Mouse (Mus musculus) heart, adult 9 months (tissue): Measurements from ENCODE around the gene Tspan4.

ENCODE experiments used
- DNase-seq, 2 experiments: peaks; one replicate each; pipeline ENCODE4 v3.0.0; 2022; ENCODE audit warnings: low spot score in 2 of 2

Gene Tspan4

DNA sequence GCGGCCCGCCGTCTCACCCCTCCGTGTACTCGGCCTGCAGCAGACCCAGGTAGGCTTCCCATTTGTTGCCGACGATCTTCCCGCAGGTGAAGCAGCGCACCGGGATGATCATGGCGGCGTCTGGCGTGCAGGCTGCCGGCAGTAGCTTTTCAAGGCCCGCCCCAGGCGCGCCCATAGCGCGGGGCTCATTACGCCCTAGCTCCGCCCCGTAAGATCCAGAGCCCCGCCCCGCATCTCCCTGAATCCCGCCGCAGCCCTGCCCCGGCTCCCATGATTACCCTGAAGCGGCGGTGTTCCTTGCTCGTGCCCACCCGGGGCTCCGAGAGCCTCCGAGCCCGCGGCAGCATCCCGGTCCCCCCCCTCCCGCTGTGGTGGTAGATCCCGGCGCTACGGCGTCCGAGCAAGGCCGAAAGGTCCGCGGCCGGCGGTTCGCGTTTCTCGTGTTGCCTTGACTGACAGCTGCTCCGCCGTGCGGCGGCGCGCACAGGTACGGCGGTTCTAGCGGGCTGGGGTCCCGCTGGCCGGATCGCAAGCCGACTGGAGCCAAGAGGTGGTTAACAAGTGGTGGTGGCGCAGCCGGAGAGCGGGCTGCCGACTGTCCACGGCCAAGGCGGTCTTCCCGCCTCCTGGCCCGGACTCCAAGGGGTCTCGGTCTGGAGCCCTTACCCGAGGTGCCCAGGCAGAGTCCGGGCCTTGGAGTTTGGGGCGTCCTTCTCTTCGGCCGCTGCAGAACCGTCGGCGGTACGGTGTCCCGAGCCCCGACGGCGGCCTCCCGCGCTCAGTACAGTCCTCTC, at the start of gene Tspan4, which contains the start of gene Polr2l:
TSS of gene Tspan4 (plus strand) at position 230 of the 794 bp plus-strand sequence.
TSS of gene Polr2l (minus strand) at position 122 of the 794 bp plus-strand sequence.
- peak; percentile 85 to 87 for DNase-seq

DNA sequence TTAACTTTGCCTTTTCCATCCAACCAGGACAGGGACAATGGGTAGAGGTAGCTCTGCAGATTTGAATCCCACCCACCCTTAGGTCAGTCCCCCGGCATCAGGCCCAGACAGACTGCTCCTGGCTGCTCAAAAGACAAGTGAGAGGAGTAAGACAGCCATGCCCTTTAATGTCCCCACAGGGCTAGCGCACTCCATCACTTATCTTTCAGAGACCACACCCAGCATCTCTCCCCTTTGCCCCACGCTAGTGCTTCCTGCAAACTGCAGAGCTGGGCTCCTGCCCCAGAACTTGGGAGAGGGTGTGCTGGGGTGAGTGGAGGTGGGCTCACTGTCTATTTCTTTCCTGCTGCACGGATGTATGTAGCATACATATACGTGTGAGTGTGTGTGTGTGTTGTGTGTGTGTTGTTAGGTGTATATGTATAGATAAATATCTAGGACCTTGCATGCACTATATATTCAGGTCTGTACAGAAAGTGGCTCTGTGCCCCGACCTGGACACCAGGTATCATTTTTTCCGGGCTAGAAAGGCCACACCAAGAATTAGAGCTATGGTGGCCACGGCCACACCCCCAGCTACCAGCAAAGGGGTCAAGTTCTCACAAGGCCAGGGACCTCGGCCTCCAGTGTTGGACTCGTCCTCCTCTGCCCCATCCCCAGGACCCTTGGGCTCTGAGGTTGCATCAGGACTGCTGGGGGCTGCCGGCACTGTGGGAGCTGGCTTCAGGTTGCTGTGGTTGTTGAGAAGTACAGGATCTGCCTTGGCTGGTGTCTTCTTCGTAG, 47.9 kb upstream of the Tspan4 start:
- DNase-seq, result no peak

GRCm38 (mm10) chr7:141428701-141429100, 46.3 kb upstream of the Tspan4 start:
- no peak for DNase-seq

GRCm38 (mm10) chr7:141429310-141429709, 45.7 kb upstream of the Tspan4 start, which contains the start of gene Cend1:
Cend1 (minus strand) TSS chr7:141429491.
- DNase-seq, result no peak

GRCm38 (mm10) chr7:141429840-141430584, 45.0 kb upstream of the Tspan4 start:
- no peak for DNase-seq

GRCm38 (mm10) chr7:141430585-141431240, 44.3 kb upstream of the Tspan4 start:
- no peak for DNase-seq

DNA sequence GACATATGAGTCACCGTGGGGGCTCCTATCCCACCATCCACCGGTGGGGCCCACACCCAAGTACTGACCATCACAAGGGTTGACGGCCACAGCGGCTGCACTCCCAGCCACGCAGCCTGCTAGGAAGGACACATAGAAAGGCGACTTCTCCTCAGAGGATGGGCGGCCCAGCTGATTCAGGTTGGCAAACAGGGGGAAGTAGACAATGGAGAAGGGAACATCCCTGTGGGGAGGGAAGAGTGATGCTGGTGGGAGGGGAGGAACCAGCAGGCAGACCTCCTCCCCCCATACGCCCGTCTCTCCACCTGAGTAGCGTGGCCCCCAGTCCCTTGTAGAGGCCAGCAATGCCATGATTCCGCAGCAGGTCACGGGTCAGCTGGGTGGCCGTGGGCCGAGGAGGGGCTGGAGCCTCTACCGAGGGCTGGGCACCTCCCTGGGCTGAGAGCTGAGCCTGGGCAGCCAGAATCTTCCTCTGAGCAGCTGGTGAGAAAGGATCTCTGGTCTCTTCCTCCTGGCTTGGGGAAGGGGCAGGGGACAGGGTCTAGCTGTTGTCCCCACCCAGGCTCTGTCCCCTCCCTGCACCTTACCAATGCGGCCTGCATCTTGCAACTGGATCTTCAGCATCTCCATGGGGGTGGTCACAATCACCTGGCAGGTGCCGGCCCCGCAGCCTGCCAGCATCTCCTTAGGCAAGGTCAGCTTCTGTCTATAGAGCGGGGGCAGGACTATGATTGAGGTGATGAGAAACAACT, 43.4 kb upstream of the Tspan4 start:
- DNase-seq, result no peak

GRCm38 (mm10) chr7:141432186-141432611, 42.8 kb upstream of the Tspan4 start:
- DNase-seq, result no peak

GRCm38 (mm10) chr7:141432741-141433516, 42.1 kb upstream of the Tspan4 start:
- DNase-seq, result peak in 1 of 2 experiments; percentile 79

GRCm38 (mm10) chr7:141433517-141434400, 41.3 kb upstream of the Tspan4 start:
- DNase-seq, result no peak

DNA sequence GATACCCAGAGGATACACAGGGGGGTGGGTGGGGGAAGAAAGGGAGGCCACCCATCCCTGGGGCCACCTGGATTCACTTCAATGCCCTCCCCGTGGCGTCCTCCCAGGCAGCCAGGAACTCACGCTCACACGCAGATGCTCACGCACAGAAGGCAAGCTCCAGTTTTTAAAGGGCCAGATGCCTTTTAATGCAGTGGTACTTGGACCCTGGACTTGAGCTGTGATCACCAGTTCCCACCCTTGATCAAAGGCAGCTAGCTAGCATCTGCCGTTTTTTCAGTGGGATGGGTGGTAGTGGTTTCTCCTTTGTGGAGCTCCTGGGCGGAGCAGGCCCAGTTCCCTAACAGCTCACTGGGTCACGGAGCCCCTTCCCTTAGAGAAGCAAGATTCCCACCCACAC, 40.6 kb upstream of the Tspan4 start:
- DNase-seq, result no peak

- DNase-seq, result peak; percentile 71 to 75
Measured at GRCm38 (mm10) chr7:141435129-141435855, 39.7 kb upstream of the Tspan4 start.

- DNase-seq, result no peak
Measured at GRCm38 (mm10) chr7:141435856-141436522, 39.1 kb upstream of the Tspan4 start.

GRCm38 (mm10) chr7:141436523-141436892, 38.5 kb upstream of the Tspan4 start:
- DNase-seq, result no peak

DNA sequence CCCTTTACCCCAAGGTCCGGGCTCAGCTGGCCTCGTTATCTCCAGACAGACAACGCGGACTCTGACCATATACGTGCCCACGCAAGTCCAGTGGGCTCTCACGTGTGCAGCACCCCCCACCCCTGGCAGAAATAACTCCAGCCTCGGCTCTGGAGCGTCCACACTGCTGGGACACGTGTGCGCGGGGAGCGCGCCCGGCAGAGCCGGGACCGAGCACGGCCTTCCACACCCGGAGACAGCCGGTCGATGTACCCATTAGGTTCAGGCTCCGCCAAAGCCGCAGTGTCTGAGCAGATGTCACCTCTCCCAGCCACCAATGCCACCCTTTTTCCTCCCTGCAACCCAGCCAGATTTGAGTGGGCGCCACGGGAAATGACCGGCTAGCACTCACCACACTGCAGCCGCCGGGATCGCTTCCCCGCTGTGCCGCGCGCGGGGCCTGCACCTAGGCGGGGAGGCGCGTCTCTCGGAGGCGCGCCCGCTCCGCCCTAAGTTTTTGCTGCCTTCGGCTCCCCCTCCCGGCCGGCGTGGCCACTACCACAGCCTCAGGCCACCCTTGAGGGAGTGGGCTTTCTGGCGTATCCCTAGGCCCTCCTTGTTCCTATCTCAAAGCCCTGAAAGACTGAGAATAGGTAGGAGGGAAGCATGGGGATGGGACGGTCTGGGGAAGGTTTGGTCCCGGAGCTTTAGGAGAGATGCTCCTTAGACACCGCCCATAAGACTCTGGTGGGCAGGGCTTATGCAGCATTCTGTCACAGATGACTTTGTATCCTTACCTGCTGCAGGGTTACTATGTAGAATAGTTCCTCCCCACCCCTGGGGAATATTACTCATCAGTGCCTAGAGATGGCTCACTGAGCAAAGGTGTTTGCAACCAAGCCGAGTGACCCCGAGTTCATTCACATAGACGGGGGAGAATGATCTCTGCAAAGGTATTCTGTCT, 37.6 kb upstream of the Tspan4 start, which contains the start of gene Slc25a22:
TSS of gene Slc25a22 (minus strand) at position 715 of the 943 bp plus-strand sequence.
- DNase-seq, result peak; percentile 77 to 84

DNA sequence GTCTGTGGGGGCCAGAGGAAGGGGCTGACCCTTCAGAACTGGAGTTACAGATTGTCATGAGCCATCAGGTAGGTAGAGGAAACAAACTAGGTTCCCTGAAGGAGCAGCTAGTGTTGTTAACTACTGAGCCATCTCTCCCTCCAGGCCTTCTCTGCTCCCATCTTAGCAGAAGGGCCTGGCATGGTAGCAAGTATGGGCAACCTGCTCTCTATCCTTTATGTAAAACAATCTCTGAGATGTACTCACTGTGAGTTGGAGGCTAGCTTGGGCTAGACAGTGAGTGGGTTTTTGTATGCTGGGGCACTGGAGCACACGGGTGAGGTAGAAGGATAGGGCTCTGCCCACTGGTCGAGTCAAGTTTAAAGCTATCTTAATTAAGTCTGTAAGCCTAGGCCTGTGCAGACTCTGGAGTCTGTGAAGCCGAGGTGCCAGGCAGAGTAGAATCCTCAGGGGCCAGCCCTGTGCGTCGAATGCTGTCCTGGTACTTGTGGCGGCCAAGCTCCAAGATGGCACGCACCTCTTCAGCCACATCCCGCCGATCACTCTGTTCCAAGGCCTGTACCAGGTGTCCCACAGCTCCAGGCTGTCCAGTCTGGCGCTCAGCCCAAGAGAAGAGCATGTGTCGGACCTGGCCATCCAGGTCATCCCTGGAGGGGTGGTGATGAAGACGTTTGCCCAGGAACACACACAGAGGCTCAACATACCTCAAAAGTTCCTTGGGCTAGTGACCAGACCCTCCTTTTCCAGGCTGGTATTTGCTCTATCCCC, 36.7 kb upstream of the Tspan4 start:
- DNase-seq, result no peak
